Mouse (Mus musculus): ENCODE results near the gene Col27a1.

DNA sequence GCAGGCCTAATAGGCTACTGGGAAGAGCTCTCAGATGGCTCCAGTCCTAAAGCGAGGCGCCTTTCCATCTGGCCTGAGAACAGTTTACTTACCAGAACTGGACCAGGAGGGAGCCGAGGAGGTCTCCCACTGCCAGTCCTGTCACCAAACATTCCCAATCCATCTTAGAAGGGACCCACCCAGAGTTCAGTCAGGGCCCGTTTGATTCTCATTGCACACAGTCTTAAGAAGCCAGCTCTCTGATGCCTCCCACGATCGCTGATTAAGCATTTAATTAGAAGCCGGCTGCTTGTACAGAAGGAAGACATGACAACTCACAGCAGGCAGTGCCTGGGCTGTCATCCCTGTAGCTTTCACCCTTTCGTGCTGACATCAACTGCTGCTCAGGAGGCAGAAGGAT is 61.4 kb downstream of the Col27a1 start:
- TF ChIP-seq MAFK (IDR thresholded peaks at IDR 0.05; ENCODE audit: insufficient read depth, low read depth, low read length) (no peak), CHD2 (IDR thresholded peaks at IDR 0.05; ENCODE audit: low read depth, low read length) (no peak), HCFC1 (IDR thresholded peaks at IDR 0.05; ENCODE audit: borderline replicate concordance, insufficient read depth, low read length) (no peak), ZC3H11A (IDR thresholded peaks at IDR 0.05; ENCODE audit: borderline replicate concordance, low read depth, low read length) (no peak), ZNF384 (IDR thresholded peaks at IDR 0.05; ENCODE audit: low read depth, low read length) (no peak)
